Mouse (Mus musculus): ENCODE results near the gene Vtcn1. TPM values are rescaled to one million over a fixed set of nuclear protein-coding genes. Genes with fewer than 3 reads are reported as not detected.
"Not testable (repeated sequence)": the region's sequence is repeated elsewhere in the genome, so short reads cannot be mapped to it uniquely, and the experiment has no call there.

Vtcn1 gene
- total RNA-seq (2021), result not detected

- intact Hi-C loops (cut with DNase I), result no loop called here
- no peak for DNase-seq
Measured at GRCm38 (mm10) chr3:100825225-100825965, at the start of gene Vtcn1. Vtcn1 (plus strand) TSS chr3:100825459.

- no peak for DNase-seq
- intact Hi-C loops (cut with DNase I), result loop anchor here (10.0 kb wide), 1 partner anchor 138 kb away; no protein-coding TSS in a partner anchor
Measured at GRCm38 (mm10) chr3:100776967-100777366, 48.3 kb upstream of the Vtcn1 start.

GRCm38 (mm10) chr3:100777568-100777967, 47.7 kb upstream of the Vtcn1 start:
- intact Hi-C loops (cut with DNase I), result loop anchor here (10.0 kb wide), 1 partner anchor 137 kb away; no protein-coding TSS in a partner anchor
- no peak for DNase-seq

GRCm38 (mm10) chr3:100786076-100786475, 39.2 kb upstream of the Vtcn1 start:
- no peak for DNase-seq
- intact Hi-C loops (cut with DNase I), result no loop called here

- intact Hi-C loops (cut with DNase I), result no loop called here
- no peak for DNase-seq
Measured at GRCm38 (mm10) chr3:100791670-100792069, 33.6 kb upstream of the Vtcn1 start.

GRCm38 (mm10) chr3:100793345-100793744, 31.9 kb upstream of the Vtcn1 start:
- intact Hi-C loops (cut with DNase I), result no loop called here
- DNase-seq, result no peak

- DNase-seq, result no peak
- intact Hi-C loops (cut with DNase I), result no loop called here
Measured at GRCm38 (mm10) chr3:100796571-100796970, 28.7 kb upstream of the Vtcn1 start.

GRCm38 (mm10) chr3:100797166-100798145, 27.8 kb upstream of the Vtcn1 start:
- intact Hi-C loops (cut with DNase I), result no loop called here

GRCm38 (mm10) chr3:100798872-100799422, 26.3 kb upstream of the Vtcn1 start:
- DNase-seq, result no peak
- intact Hi-C loops (cut with DNase I), result no loop called here

More at GRCm38 (mm10) chr3:100797166-100798145, 27.8 kb upstream of the Vtcn1 start:
- DNase-seq, result no peak

GRCm38 (mm10) chr3:100804975-100805374, 20.3 kb upstream of the Vtcn1 start:
- intact Hi-C loops (cut with DNase I), result no loop called here
- no peak for DNase-seq

- intact Hi-C loops (cut with DNase I), result no loop called here
- DNase-seq, result no peak
Measured at GRCm38 (mm10) chr3:100805925-100806324, 19.3 kb upstream of the Vtcn1 start.

GRCm38 (mm10) chr3:100810461-100810860, 14.8 kb upstream of the Vtcn1 start:
- intact Hi-C loops (cut with DNase I), result no loop called here
- no peak for DNase-seq

GRCm38 (mm10) chr3:100811836-100812235, 13.4 kb upstream of the Vtcn1 start:
- intact Hi-C loops (cut with DNase I), result no loop called here
- DNase-seq, result no peak

GRCm38 (mm10) chr3:100815490-100815889, 9.8 kb upstream of the Vtcn1 start:
- DNase-seq; intact Hi-C loops (cut with DNase I): not testable (repeated sequence)

- intact Hi-C loops (cut with DNase I), result no loop called here
- DNase-seq, result no peak
Measured at GRCm38 (mm10) chr3:100818709-100819108, 6.5 kb upstream of the Vtcn1 start.

- intact Hi-C loops (cut with DNase I), result no loop called here
- DNase-seq, result no peak
Measured at GRCm38 (mm10) chr3:100819571-100819970, 5.7 kb upstream of the Vtcn1 start.

GRCm38 (mm10) chr3:100820852-100821251, 4.4 kb upstream of the Vtcn1 start:
- intact Hi-C loops (cut with DNase I), result no loop called here
- DNase-seq, result no peak

GRCm38 (mm10) chr3:100821276-100821675, 4.0 kb upstream of the Vtcn1 start:
- intact Hi-C loops (cut with DNase I), result no loop called here
- DNase-seq, result no peak

- no peak for DNase-seq
- intact Hi-C loops (cut with DNase I), result no loop called here
Measured at GRCm38 (mm10) chr3:100843784-100844183, 18.5 kb downstream of the Vtcn1 start.

GRCm38 (mm10) chr3:100844366-100844765, 19.1 kb downstream of the Vtcn1 start:
- no peak for DNase-seq
- intact Hi-C loops (cut with DNase I), result no loop called here

GRCm38 (mm10) chr3:100848348-100848747, 23.1 kb downstream of the Vtcn1 start:
- DNase-seq, result no peak
- intact Hi-C loops (cut with DNase I), result no loop called here

Measured in left cerebral cortex, postnatal 4 days (tissue).